Mouse (Mus musculus) CH12.LX (cell line): ENCODE results near the gene Etnk2. TPM values are rescaled to one million over a fixed set of nuclear protein-coding genes. Genes with fewer than 3 reads are reported as not detected.

Experiments
- DNase-seq: peaks from one replicate; pipeline ENCODE4 v3.0.0-alpha.2; 2013; ENCODE audit errors: extremely low read depth
- H3K27ac ChIP-seq: 2 replicates; pipeline ENCODE4 v1.5.1; 2012; ENCODE audit warnings: low read depth, mild to moderate bottlenecking, control low read depth, moderate library complexity; ENCODE audit not compliant: insufficient read depth
- H3K27me3 ChIP-seq: replicated peaks from 2 replicates; pipeline ENCODE3; 2012; ENCODE audit warnings: inconsistent platforms
- H3K36me3 ChIP-seq, 2 experiments: replicated peaks in 1 of 2; 2 replicates each; pipeline versions ENCODE3 to v1.6.1; 2012; ENCODE audit warnings: inconsistent platforms in 1 of 2, low read length in 1 of 2, mild to moderate bottlenecking in 1 of 2, mixed read lengths in 1 of 2, moderate library complexity in 1 of 2; ENCODE audit not compliant: control insufficient read depth in 1 of 2, insufficient read depth in 1 of 2
- H3K4me1 ChIP-seq, 2 experiments: 2 replicates each; pipeline ENCODE4 v1.6.1; 2012; ENCODE audit warnings: inconsistent platforms in 1 of 2, moderate library complexity in 1 of 2; ENCODE audit not compliant: insufficient read depth in 2 of 2, control insufficient read depth in 1 of 2
- H3K4me2 ChIP-seq: 2 replicates; pipeline ENCODE4 v1.6.1; 2012; ENCODE audit warnings: low read depth, mild to moderate bottlenecking, control low read depth; ENCODE audit not compliant: poor library complexity, insufficient read depth, severe bottlenecking
- H3K4me3 ChIP-seq, 3 experiments: fragments of 150-350 bp in 1 of 3; sonication (generic) in 1 of 3; replicated peaks in 1 of 3; 2 replicates each; pipeline versions ENCODE3 to v1.5.1; 2011 to 2012; ENCODE audit warnings: low read depth in 2 of 3, low read length in 2 of 3, mild to moderate bottlenecking in 2 of 3, moderate library complexity in 2 of 3, control low read depth in 1 of 3, improper control_type of control experiment in 1 of 3, inconsistent platforms in 1 of 3, mixed read lengths in 1 of 3; ENCODE audit not compliant: poor library complexity in 1 of 3
- H3K79me2 ChIP-seq: replicated peaks from 2 replicates; pipeline ENCODE4 v1.6.1; 2012; ENCODE audit warnings: mild to moderate bottlenecking, moderate library complexity; ENCODE audit not compliant: control insufficient read depth, poor library complexity, insufficient read depth, severe bottlenecking; ENCODE audit errors: extremely low read depth
- H3K9ac ChIP-seq: 2 replicates; pipeline ENCODE4 v1.6.1; 2012; ENCODE audit warnings: low read depth, mild to moderate bottlenecking, control low read depth, moderate library complexity; ENCODE audit not compliant: insufficient read depth
- H3K9me3 ChIP-seq: replicated peaks from 2 replicates; pipeline ENCODE3; 2012; ENCODE audit warnings: low read length, inconsistent platforms, mixed read lengths
- CHD1 ChIP-seq: IDR thresholded peaks from 2 replicates; pipeline ENCODE4 v1.6.1; 2012; ENCODE audit warnings: low read depth, low read length, improper control_type of control experiment, inconsistent platforms
- E2F4 ChIP-seq: IDR thresholded peaks from 2 replicates; pipeline ENCODE4 v1.6.1; 2011; ENCODE audit warnings: low read depth, low read length, improper control_type of control experiment; ENCODE audit not compliant: insufficient replicate concordance
- ELF1 ChIP-seq: IDR thresholded peaks from 2 replicates; pipeline ENCODE4 v1.6.1; 2014; ENCODE audit warnings: low read depth, mild to moderate bottlenecking, inconsistent platforms, low read length, improper control_type of control experiment
- ETS1 ChIP-seq: conservative IDR thresholded peaks from 2 replicates; pipeline ENCODE4 v1.6.1; 2012; ENCODE audit warnings: low read depth, mild to moderate bottlenecking, inconsistent platforms, low read length, improper control_type of control experiment, moderate library complexity
- HCFC1 ChIP-seq: IDR thresholded peaks from 2 replicates; pipeline ENCODE4 v1.6.1; 2012; ENCODE audit warnings: low read depth, mild to moderate bottlenecking, inconsistent platforms, low read length, improper control_type of control experiment
- IRF4 ChIP-seq: IDR thresholded peaks from 2 replicates; pipeline ENCODE4 v1.6.1; 2014; ENCODE audit warnings: low read depth, mild to moderate bottlenecking, inconsistent platforms, low read length, improper control_type of control experiment
- JUN ChIP-seq: IDR thresholded peaks from 2 replicates; pipeline ENCODE4 v1.6.1; 2011; ENCODE audit warnings: low read depth, mild to moderate bottlenecking, low read length, improper control_type of control experiment, moderate library complexity; ENCODE audit not compliant: insufficient read depth
- JUND ChIP-seq: conservative IDR thresholded peaks from 2 replicates; pipeline ENCODE4 v1.6.1; 2011; ENCODE audit warnings: low read depth, low read length, improper control_type of control experiment
- MAZ ChIP-seq: IDR thresholded peaks from 2 replicates; pipeline ENCODE4 v1.6.1; 2012; ENCODE audit warnings: low read depth, mild to moderate bottlenecking, inconsistent platforms, low read length, improper control_type of control experiment, moderate library complexity
- MXI1 ChIP-seq: IDR thresholded peaks from 2 replicates; pipeline ENCODE4 v1.6.1; 2011; ENCODE audit warnings: mild to moderate bottlenecking, low read depth, low read length, improper control_type of control experiment
- MYC ChIP-seq: IDR thresholded peaks from 2 replicates; pipeline ENCODE4 v1.6.1; 2011; ENCODE audit warnings: low read depth, mild to moderate bottlenecking, improper control_type of control experiment, low read length
- NELFE ChIP-seq: IDR thresholded peaks from 2 replicates; pipeline ENCODE4 v1.6.1; 2011; ENCODE audit warnings: low read depth, low read length, improper control_type of control experiment
- NRF1 ChIP-seq: IDR thresholded peaks from 2 replicates; pipeline ENCODE4 v1.6.1; 2014; ENCODE audit warnings: low read depth, mild to moderate bottlenecking, inconsistent platforms, low read length, improper control_type of control experiment, moderate library complexity
- PAX5 ChIP-seq: IDR thresholded peaks from 2 replicates; pipeline ENCODE4 v1.6.1; 2012; ENCODE audit warnings: low read length, inconsistent platforms, mixed read lengths
- POLR2A ChIP-seq: IDR thresholded peaks from 2 replicates; pipeline ENCODE4 v1.6.1; 2011; ENCODE audit warnings: low read depth, mild to moderate bottlenecking, improper control_type of control experiment, low read length
- POLR2AphosphoS2 ChIP-seq: IDR thresholded peaks from 2 replicates; pipeline ENCODE4 v1.6.1; 2011; ENCODE audit warnings: low read depth, low read length, improper control_type of control experiment
- RAD21 ChIP-seq: IDR thresholded peaks from 2 replicates; pipeline ENCODE4 v1.6.1; 2011; ENCODE audit warnings: low read depth, mild to moderate bottlenecking, low read length, improper control_type of control experiment, moderate library complexity
- SIN3A ChIP-seq: IDR thresholded peaks from 2 replicates; pipeline ENCODE4 v1.6.1; 2012; ENCODE audit warnings: low read length, improper control_type of control experiment, inconsistent platforms
- SMC3 ChIP-seq: IDR thresholded peaks from 2 replicates; pipeline ENCODE4 v1.6.1; 2011; ENCODE audit warnings: low read depth, low read length, improper control_type of control experiment
- TCF12 ChIP-seq: IDR thresholded peaks from 2 replicates; pipeline ENCODE4 v1.6.1; 2014; ENCODE audit warnings: low read depth, mild to moderate bottlenecking, inconsistent platforms, low read length, improper control_type of control experiment
- UBTF ChIP-seq: IDR thresholded peaks from 2 replicates; pipeline ENCODE4 v1.6.1; 2012; ENCODE audit warnings: low read depth, mild to moderate bottlenecking, inconsistent platforms, low read length, improper control_type of control experiment, moderate library complexity
- USF1 ChIP-seq: IDR thresholded peaks from 2 replicates; pipeline ENCODE4 v1.6.1; 2014; ENCODE audit warnings: low read depth, mild to moderate bottlenecking, inconsistent platforms, low read length, improper control_type of control experiment
- USF2 ChIP-seq: conservative IDR thresholded peaks from 2 replicates; pipeline ENCODE4 v1.6.1; 2011; ENCODE audit warnings: low read depth, low read length, improper control_type of control experiment
- ZMIZ1 ChIP-seq: IDR thresholded peaks from 2 replicates; pipeline ENCODE4 v1.6.1; 2012; ENCODE audit warnings: low read depth, mild to moderate bottlenecking, inconsistent platforms, low read length, improper control_type of control experiment
- dilution Hi-C: fragments of 300-500 bp; cut with MboI; formaldehyde crosslinking; loops from 2 replicates; pipeline ENCODE4 v1.14.3; 2020; ENCODE audit warnings: low sequenced_read_pairs; ENCODE audit not compliant: extremely low pct_unique_long_range_greater_than_20kb, extremely low pct_ligation_motif_present
- in situ Hi-C: fragments of 300-500 bp; cut with MboI; formaldehyde crosslinking; loops from 3 replicates; pipeline ENCODE4 v1.14.3; 2019; ENCODE audit warnings: low sequenced_read_pairs, low pct_ligation_motif_present, low pct_unique_long_range_greater_than_20kb, mixed read lengths
- polyA plus RNA-seq: library from polyadenylated mRNA; unstranded; fragments of >175 nt; gene quantifications from 2 replicates; pipeline ENCODE4 v1.2.1, GENCODE M21; 2012; ENCODE audit warnings: low read depth; ENCODE audit not compliant: insufficient read length
- total RNA-seq, 2 experiments: library from RNA; depleted of rRNA; stranded (reverse); fragments of 300-350 nt in 1 of 2; fragments of >200 nt in 1 of 2; gene quantifications; 2 replicates each; pipeline ENCODE4 v1.2.3; 2012 to 2014

Gene Etnk2
- total and polyA plus RNA-seq, 3 experiments, result 0.30 TPM; not detected in 2

- H3K79me2 ChIP-seq, result no peaks in the 10 kb centered on the region
- peaks cover 46% of the 10 kb centered on the region for H3K27me3 ChIP-seq
- no peak overlapping the region for H3K4me3 ChIP-seq
- dilution Hi-C loops (no loop called here), in situ Hi-C loops (no loop called here)
- no peak for DNase-seq
- no peak overlapping the region for H3K27ac ChIP-seq
- no peaks in the 10 kb centered on the region for H3K9me3 ChIP-seq
- H3K36me3 ChIP-seq, result no peaks in the 10 kb centered on the region
- H3K4me1 ChIP-seq, result peaks cover 18 to 22% of the 10 kb centered on the region in 2 experiments
- no peak for TF ChIP-seq SIN3A
- TF ChIP-seq ZMIZ1, result no peak
- no peak for TF ChIP-seq UBTF
- TF ChIP-seq MAZ, result no peak
- TF ChIP-seq SMC3, result no peak
- no peak for TF ChIP-seq IRF4
- no peak for TF ChIP-seq E2F4
- no peak for TF ChIP-seq CHD1
- no peak for TF ChIP-seq ETS1
- no peak for TF ChIP-seq USF1
- TF ChIP-seq PAX5, result no peak
- no peak for TF ChIP-seq POLR2A
- no peak for TF ChIP-seq JUND
- no peak for TF ChIP-seq HCFC1
- TF ChIP-seq ELF1, result no peak
- no peak for TF ChIP-seq POLR2AphosphoS2
- TF ChIP-seq TCF12, result no peak
- no peak for TF ChIP-seq JUN
- TF ChIP-seq NRF1, result no peak
- TF ChIP-seq MXI1, result no peak
- no peak overlapping the region for H3K9ac ChIP-seq
- no peak overlapping the region for H3K4me2 ChIP-seq
Observed at GRCm38 (mm10) chr1:133344357-133344756, 19.0 kb upstream of the Etnk2 start.

- Histone ChIP-seq H3K9me3 (no peaks in the 10 kb centered on the region), H3K36me3 (no peaks in the 10 kb centered on the region), H3K27me3 (peaks cover 52% of the 10 kb centered on the region), H3K4me1 (peaks cover 20 to 22% of the 10 kb centered on the region in 2 experiments), H3K4me3 (no peak overlapping the region), H3K79me2 (no peaks in the 10 kb centered on the region), H3K9ac (no peak overlapping the region), H3K27ac (no peak overlapping the region), H3K4me2 (no peak overlapping the region)
- in situ Hi-C loops, result no loop called here
- DNase-seq, result no peak
- dilution Hi-C loops, result no loop called here
- no peak for TF ChIP-seq IRF4
- no peak for TF ChIP-seq NELFE
- no peak for TF ChIP-seq USF2
- no peak for TF ChIP-seq RAD21
- no peak for TF ChIP-seq MYC
- no peak for TF ChIP-seq SIN3A
Observed at GRCm38 (mm10) chr1:133346531-133346930, 16.8 kb upstream of the Etnk2 start.
